Mouse (Mus musculus): ENCODE results near the gene Spata25. TPM values are rescaled to one million over a fixed set of nuclear protein-coding genes. Genes with fewer than 3 reads are reported as not detected.
"Not testable (repeated sequence)": the region's sequence is repeated elsewhere in the genome, so short reads cannot be mapped to it uniquely, and the experiment has no call there.

Spata25 gene
- polyA plus RNA-seq (2015; fragmentation: Nextera tagmentation; extraction: Ambion mirVana): not detected in 2 replicates

- Histone ChIP-seq H3K4me2 (replicated peaks; ENCODE audit: low read depth) (no peak within 1 kb of the TSS), H3K4me1 (replicated peaks; ENCODE audit: control insufficient read depth, insufficient read depth, low read length) (0 out of 2 replicates have a peak, but pooled peaks cover 3% of the 10 kb centered on the region), H3K9ac (ENCODE audit: low read depth, low read length) (no peak within 1 kb of the TSS), H3K36me3 (ENCODE audit: control insufficient read depth, insufficient read depth) (peaks cover 34% of the 10 kb centered on the region), H3K27ac (ENCODE audit: low read depth, low read length) (no peak within 1 kb of the TSS), H3K9me3 (ENCODE audit: control insufficient read depth) (no peaks in the 10 kb centered on the region), H3K4me3 (ENCODE audit: low read depth, low read length) (no peak within 1 kb of the TSS), H3K27me3 (replicated peaks; ENCODE audit: control insufficient read depth, insufficient read depth, low read length) (no peaks in the 10 kb centered on the region)
- no peak for TF ChIP-seq CTCF (IDR thresholded peaks at IDR 0.05; ENCODE audit: low read depth)
- no peak for ATAC-seq
- WGBS: 87% methylated on average over 6 of the region's 6 CpGs
Observed at GRCm38 (mm10) chr2:164828437-164828836, at the start of gene Spata25. TSS of gene Spata25 (minus strand) at chr2:164828537.

DNA sequence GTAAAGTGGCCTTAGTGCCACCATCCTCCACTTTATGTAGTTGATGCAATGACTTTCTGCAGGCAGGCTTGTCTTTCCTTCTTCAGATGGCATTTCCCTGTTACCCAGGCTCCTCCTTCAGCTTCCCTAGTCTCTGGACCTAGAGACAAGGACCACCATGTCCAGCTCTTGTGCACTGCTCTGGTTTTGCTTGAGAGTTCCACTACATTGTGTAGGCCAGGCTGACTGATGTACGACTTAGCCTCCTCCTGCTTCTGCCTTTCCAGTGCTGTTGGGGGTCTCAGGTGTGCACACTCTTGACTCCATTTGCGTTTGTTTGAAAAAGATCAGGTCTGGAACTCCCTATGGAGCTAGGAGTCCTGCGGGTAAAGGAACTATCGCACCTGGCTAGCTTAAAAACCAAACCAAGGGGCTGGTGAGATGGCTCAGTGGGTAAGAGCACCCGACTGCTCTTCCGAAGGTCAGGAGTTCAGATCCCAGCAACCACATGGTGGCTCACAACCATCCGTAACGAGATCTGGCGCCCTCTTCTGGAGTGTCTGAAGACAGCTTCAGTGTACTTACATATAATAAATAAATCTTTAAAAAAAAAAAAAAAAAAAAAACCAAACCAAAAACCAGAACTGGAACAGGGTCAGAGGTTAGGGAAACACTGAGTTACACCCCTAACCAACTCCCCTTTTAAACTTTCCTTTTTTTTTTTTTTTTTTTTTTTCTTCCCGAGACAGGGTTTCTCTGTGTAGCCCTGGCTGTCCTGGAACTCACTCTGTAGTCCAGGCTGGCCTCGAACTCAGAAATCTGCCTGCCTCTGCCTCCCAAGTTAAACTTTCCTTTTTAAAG is 49.3 kb upstream of the Spata25 start:
- H3K9me3 ChIP-seq (ENCODE audit: control insufficient read depth): not testable (repeated sequence)

DNA sequence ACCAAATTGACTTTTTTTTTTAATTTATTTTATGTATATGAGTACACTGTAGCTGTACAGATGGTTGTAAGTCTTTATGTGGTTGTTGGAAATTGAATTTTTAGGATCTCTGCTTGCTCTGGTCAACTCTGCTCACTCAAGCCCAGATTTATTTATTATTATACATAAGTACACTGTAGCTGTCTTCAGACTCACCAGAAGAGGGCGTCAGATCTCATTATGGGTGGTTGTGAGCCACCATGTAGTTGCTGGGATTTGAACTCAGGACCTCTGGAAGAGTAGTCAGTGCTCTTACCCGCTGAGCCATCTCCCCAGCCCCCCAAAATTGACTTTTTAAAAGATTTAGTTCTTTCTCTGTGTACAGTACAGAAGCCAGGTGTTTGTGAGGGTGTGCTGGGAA is 47.3 kb upstream of the Spata25 start:
- not testable (repeated sequence) for H3K4me1 ChIP-seq (replicated peaks; ENCODE audit: control insufficient read depth, insufficient read depth, low read length); H3K27me3 ChIP-seq (replicated peaks; ENCODE audit: control insufficient read depth, insufficient read depth, low read length); H3K36me3 ChIP-seq (ENCODE audit: control insufficient read depth, insufficient read depth); H3K9ac ChIP-seq (ENCODE audit: low read depth, low read length); ATAC-seq; H3K9me3 ChIP-seq (ENCODE audit: control insufficient read depth); H3K4me2 ChIP-seq (replicated peaks; ENCODE audit: low read depth); H3K27ac ChIP-seq (ENCODE audit: low read depth, low read length); H3K4me3 ChIP-seq (ENCODE audit: low read depth, low read length)
- 53% methylated on average over 2 of the region's 2 CpGs for WGBS
- peak; percentile 24 for TF ChIP-seq CTCF (IDR thresholded peaks at IDR 0.05; ENCODE audit: low read depth)

More for the DNA sequence above, 49.3 kb upstream of the Spata25 start:
- ATAC-seq; H3K27me3 ChIP-seq (replicated peaks; ENCODE audit: control insufficient read depth, insufficient read depth, low read length); H3K27ac ChIP-seq (ENCODE audit: low read depth, low read length); H3K36me3 ChIP-seq (ENCODE audit: control insufficient read depth, insufficient read depth); H3K9ac ChIP-seq (ENCODE audit: low read depth, low read length); H3K4me1 ChIP-seq (replicated peaks; ENCODE audit: control insufficient read depth, insufficient read depth, low read length): not testable (repeated sequence)
- peak overlapping the region; percentile 98 for H3K4me3 ChIP-seq (ENCODE audit: low read depth, low read length)
- peak overlapping the region; percentile 97; the same call in 1 of the 2 replicates for H3K4me2 ChIP-seq (replicated peaks; ENCODE audit: low read depth)
- 65% methylated on average over 11 of the region's 11 CpGs for WGBS
- peak; percentile 42 for TF ChIP-seq CTCF (IDR thresholded peaks at IDR 0.05; ENCODE audit: low read depth)

GRCm38 (mm10) chr2:164874239-164874769 is 46.0 kb upstream of the Spata25 start:
- no peak for TF ChIP-seq CTCF (IDR thresholded peaks at IDR 0.05; ENCODE audit: low read depth)

GRCm38 (mm10) chr2:164873621-164874020 is 45.3 kb upstream of the Spata25 start:
- 44% methylated on average over 3 of the region's 3 CpGs for WGBS

More at GRCm38 (mm10) chr2:164874239-164874769, 46.0 kb upstream of the Spata25 start:
- Histone ChIP-seq H3K4me3 (ENCODE audit: low read depth, low read length) (no peak overlapping the region), H3K4me1 (replicated peaks; ENCODE audit: control insufficient read depth, insufficient read depth, low read length) (peaks cover 3% of the 10 kb centered on the region; the same call in 1 of the 2 replicates), H3K27me3 (replicated peaks; ENCODE audit: control insufficient read depth, insufficient read depth, low read length) (no peaks in the 10 kb centered on the region), H3K27ac (ENCODE audit: low read depth, low read length) (peak overlapping the region; percentile 46), H3K4me2 (replicated peaks; ENCODE audit: low read depth) (no peak overlapping the region), H3K36me3 (ENCODE audit: control insufficient read depth, insufficient read depth) (no peaks in the 10 kb centered on the region; the same call in 1 of the 2 replicates), H3K9me3 (ENCODE audit: control insufficient read depth) (no peaks in the 10 kb centered on the region), H3K9ac (ENCODE audit: low read depth, low read length) (no peak overlapping the region)
- WGBS: 21% methylated on average over 1 of the region's 1 CpGs
- no peak for ATAC-seq

GRCm38 (mm10) chr2:164871602-164872303 is 43.4 kb upstream of the Spata25 start:
- TF ChIP-seq CTCF (IDR thresholded peaks at IDR 0.05; ENCODE audit: low read depth): peak; percentile 45
- Histone ChIP-seq H3K4me2 (replicated peaks; ENCODE audit: low read depth) (no peak overlapping the region), H3K9me3 (ENCODE audit: control insufficient read depth) (no peaks in the 10 kb centered on the region), H3K27me3 (replicated peaks; ENCODE audit: control insufficient read depth, insufficient read depth, low read length) (no peaks in the 10 kb centered on the region), H3K4me3 (ENCODE audit: low read depth, low read length) (no peak overlapping the region), H3K9ac (ENCODE audit: low read depth, low read length) (no peak overlapping the region), H3K27ac (ENCODE audit: low read depth, low read length) (no peak overlapping the region), H3K36me3 (ENCODE audit: control insufficient read depth, insufficient read depth) (no peaks in the 10 kb centered on the region), H3K4me1 (replicated peaks; ENCODE audit: control insufficient read depth, insufficient read depth, low read length) (peaks cover 3% of the 10 kb centered on the region; the same call in 1 of the 2 replicates)
- 48% methylated on average over 6 of the region's 6 CpGs for WGBS
- peak; percentile 67 for ATAC-seq

More at GRCm38 (mm10) chr2:164873621-164874020, 45.3 kb upstream of the Spata25 start:
- no peaks in the 10 kb centered on the region for H3K9me3 ChIP-seq (ENCODE audit: control insufficient read depth)
- peak overlapping the region; percentile 46; the same call in 1 of the 2 replicates for H3K27ac ChIP-seq (ENCODE audit: low read depth, low read length)
- no peaks in the 10 kb centered on the region; the same call in 1 of the 2 replicates for H3K36me3 ChIP-seq (ENCODE audit: control insufficient read depth, insufficient read depth)
- H3K27me3 ChIP-seq (replicated peaks; ENCODE audit: control insufficient read depth, insufficient read depth, low read length): no peaks in the 10 kb centered on the region
- H3K9ac ChIP-seq (ENCODE audit: low read depth, low read length): no peak overlapping the region
- H3K4me3 ChIP-seq (ENCODE audit: low read depth, low read length): no peak overlapping the region
- no peak overlapping the region for H3K4me2 ChIP-seq (replicated peaks; ENCODE audit: low read depth)
- no peak for TF ChIP-seq CTCF (IDR thresholded peaks at IDR 0.05; ENCODE audit: low read depth)
- ATAC-seq: no peak
- peaks cover 3% of the 10 kb centered on the region; the same call in 1 of the 2 replicates for H3K4me1 ChIP-seq (replicated peaks; ENCODE audit: control insufficient read depth, insufficient read depth, low read length)

Measured in intestine, postnatal 0 days (tissue).